Mouse (Mus musculus) spleen, postnatal 10 days (tissue): ENCODE data around the gene Ubxn4.
"Not testable (repeated sequence)": the region's sequence is repeated elsewhere in the genome, so short reads cannot be mapped to it uniquely, and the experiment has no call there.

Source experiments
- DNase-seq, 2 experiments: peaks; one replicate each; pipeline ENCODE4 v3.0.0; 2021 to 2022; ENCODE audit warnings: low spot score in 2 of 2

Ubxn4 gene

DNA sequence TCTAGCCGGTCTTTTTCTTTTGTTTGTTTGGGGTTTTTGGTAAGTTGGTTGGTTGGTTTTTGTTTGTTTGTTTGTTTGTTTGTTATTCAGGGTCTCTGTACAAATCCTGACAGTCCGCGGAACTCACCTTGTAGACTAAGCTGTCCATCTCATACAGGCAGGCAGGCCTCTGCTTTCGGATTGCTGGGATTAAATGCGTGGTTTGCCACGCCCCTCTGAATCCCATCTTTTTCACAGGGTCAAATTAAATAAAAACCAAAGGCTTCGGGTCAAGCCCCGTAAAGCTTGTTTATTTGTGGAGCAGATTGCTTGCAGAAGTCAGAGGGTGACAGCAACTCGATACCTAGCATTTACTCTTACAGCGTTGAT lies at the start of gene Ubxn4:
Gene Ubxn4, plus strand, starts transcription at position 338 of the 369 bp plus-strand sequence.
- peak in 1 of 2 experiments; percentile 19 for DNase-seq

- DNase-seq, result no peak
Measured at GRCm38 (mm10) chr1:128194011-128194410, 49.8 kb upstream of the Ubxn4 start.

DNA sequence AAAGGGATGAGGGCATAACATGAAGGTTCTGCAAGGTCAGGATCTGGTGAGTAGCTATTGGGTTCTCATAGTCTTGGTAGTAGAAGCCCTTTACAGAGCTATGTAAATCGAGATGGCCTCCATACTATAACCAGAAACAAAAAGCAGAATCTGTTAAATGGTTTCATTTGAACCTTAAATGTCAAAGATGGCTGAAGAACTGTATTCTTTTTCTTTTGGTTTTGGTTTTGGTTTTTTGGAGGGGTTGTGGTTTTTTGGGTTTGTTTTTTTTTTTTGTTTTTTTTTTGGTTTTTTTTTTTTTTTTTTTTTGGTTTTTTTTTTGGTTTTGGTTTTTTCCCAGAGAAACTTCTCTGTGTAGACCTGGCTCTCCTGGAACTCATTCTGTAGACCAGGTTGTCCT lies 46.4 kb upstream of the Ubxn4 start:
- DNase-seq, result no peak

DNA sequence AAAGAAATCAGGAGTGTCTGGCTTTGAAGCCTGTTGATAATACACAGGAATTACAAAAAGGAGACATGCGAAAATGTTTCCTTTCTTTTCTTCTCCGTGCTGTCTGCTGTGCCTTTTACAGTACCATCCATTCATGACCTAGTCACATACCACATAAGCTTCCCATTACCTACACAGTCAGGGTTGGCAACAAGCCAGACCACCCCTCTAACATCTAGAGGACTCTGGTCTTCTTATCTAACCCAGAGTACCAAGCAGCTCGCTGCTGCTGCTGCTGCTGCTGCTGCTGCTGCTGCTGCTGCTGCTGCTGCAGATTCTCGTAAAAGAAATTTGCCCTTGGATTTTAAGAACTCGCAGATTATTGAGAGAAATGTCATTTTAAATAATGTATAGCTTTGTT lies 30.5 kb upstream of the Ubxn4 start:
- DNase-seq, result peak in 1 of 2 experiments; percentile 15

DNA sequence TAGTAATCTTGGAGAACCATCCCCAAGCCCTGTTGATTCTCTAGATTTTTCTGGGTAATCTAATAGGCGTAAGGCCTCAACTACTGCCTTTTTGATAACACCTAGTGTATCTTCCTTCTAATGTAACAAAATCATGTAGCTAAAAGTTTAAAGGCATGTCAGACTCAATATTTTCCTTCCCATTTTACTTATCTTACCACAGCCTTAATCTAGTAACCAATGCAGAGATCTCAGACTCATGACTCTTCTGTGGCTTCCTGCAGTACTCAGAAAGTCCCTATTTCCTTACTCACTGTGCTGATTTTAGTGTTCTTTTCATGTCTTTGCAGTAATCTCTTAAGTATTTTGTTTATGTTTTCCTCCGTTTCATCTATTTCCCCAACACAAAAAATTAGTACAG lies 21.9 kb upstream of the Ubxn4 start:
- no peak for DNase-seq

- DNase-seq, result no peak
Measured at GRCm38 (mm10) chr1:128223304-128223703, 20.5 kb upstream of the Ubxn4 start.

DNA sequence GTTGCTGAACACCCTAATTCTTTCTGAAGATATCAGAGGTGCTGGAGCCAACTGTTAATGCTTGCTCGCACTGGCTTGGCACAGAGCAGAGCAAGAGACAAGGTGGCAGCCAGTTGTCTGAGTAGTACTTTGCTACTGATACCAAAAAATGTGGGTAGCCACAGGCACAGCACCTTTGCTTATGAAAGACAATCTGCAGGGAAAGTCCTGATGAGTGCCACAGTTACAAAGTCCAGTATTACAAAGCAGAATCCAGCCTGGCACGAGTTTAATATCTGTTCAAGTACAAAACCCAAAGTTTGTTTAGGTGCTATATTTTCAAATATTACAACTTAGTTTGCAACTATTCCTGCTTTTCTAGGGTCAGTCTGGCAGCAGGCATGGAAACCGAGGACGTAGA lies 8.6 kb upstream of the Ubxn4 start:
- DNase-seq, result no peak

GRCm38 (mm10) chr1:128243996-128244726 lies 397 bp downstream of the Ubxn4 start:
- peak; percentile 88 to 94 for DNase-seq

- DNase-seq, result peak in 1 of 2 experiments; percentile 53
Measured at GRCm38 (mm10) chr1:128244727-128245355, 1.1 kb downstream of the Ubxn4 start.

GRCm38 (mm10) chr1:128267061-128267460 lies 23.3 kb downstream of the Ubxn4 start:
- not testable (repeated sequence) for DNase-seq

GRCm38 (mm10) chr1:128270731-128271130 lies 27.0 kb downstream of the Ubxn4 start:
- DNase-seq, result no peak

DNA sequence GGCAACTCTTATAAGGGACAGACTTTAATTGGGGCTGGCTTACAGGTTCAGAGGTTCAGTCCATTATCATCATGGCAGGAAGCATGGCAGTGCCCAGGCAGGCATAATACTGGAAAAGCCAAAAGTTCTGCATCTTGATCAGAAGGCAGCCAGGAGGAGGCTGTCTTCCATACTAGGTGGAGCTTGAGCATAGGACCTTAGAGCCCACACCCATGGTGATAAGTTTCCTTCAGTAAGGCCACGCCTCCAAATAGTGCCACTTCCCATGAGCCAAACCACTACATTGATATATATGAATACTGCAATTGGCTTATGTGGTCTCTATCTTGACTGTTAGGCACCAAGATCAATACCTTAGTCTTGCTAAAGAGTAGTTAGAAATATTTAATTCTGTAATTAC lies 32.1 kb downstream of the Ubxn4 start:
- no peak for DNase-seq

DNA sequence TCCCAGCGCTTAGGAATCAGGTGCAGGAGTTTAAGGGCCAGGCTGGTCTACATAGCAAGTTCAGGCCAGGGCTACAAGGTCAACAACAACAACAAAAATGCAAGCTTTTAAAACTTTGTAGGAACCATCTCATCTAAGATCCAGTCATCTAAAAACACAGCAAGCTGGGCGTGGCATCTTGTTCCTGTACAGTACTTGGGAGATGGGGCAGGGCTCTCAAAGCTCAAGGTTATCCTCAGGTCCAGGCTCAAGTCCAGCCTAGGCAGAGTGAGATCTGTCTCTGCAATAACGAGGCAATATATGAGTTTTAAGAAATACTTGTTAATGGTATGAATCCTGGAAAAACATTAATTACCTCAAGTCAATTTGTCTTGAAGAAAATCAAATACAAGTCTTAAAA lies 34.8 kb downstream of the Ubxn4 start:
- no peak for DNase-seq

DNA sequence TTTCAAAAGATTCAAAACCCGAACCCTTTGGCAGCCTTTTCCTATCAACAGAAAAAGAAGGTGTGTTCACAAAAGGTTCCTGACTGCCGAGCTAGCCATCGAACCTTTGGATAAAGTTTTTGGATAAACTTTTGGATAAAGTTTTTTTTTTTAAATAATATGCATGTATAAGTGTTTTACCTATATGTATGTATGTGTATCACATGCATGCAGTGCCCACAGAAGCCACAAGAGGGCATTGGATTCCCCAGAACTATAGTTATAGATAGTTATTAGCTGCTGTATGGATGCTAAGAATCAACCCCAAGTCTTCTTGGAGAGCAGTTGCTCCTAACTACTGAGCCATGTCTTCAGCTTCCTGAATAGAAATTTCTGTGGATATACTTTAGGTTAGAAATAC lies 38.0 kb downstream of the Ubxn4 start:
- peak in 1 of 2 experiments; percentile 41 for DNase-seq

DNA sequence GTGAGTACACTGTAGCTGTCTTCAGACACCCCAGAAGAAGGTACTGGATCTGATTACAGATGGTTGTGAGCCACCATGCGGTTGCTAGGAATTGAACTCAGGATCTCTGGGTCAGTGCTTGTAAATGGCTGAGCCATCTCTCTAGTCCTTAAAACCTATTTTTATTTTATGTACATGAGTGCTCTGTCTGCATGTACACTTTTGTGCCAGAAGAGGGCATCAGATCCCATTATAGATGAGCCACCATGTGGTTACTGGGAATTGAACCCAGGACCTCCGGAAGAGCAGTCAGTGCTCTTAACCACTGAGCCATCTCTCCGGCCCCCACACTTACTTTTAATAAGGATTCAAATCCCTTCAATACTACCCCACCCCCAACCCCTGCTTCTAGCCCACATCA lies 39.2 kb downstream of the Ubxn4 start:
- DNase-seq, result no peak

GRCm38 (mm10) chr1:128284157-128284690 lies 40.5 kb downstream of the Ubxn4 start:
- no peak for DNase-seq

DNA sequence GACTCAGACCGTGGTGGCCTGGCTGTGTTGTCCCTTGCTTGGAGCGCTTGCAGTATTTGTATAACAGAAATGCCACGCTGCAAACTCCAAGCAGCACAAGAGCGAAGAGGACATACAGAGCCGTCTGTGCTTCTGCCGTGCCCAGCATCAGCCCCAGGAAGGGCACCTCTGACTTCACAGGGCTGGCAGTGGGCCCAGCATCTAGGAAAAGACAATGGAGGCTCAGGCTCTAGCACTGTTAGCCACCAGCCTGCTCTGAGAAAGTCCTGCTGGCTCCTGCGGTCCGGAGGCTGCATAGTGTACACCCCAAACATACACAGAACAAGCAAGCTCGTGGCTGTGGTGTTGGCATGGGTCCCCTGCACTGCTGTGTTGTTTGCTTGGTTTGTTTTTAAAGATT lies 41.4 kb downstream of the Ubxn4 start:
- DNase-seq, result no peak

- DNase-seq, result no peak
Measured at GRCm38 (mm10) chr1:128290295-128290694, 46.5 kb downstream of the Ubxn4 start.

GRCm38 (mm10) chr1:128293524-128293923 lies 49.8 kb downstream of the Ubxn4 start:
- DNase-seq, result no peak

GRCm38 (mm10) chr1:128295296-128295695 lies 51.5 kb downstream of the Ubxn4 start:
- no peak for DNase-seq

DNA sequence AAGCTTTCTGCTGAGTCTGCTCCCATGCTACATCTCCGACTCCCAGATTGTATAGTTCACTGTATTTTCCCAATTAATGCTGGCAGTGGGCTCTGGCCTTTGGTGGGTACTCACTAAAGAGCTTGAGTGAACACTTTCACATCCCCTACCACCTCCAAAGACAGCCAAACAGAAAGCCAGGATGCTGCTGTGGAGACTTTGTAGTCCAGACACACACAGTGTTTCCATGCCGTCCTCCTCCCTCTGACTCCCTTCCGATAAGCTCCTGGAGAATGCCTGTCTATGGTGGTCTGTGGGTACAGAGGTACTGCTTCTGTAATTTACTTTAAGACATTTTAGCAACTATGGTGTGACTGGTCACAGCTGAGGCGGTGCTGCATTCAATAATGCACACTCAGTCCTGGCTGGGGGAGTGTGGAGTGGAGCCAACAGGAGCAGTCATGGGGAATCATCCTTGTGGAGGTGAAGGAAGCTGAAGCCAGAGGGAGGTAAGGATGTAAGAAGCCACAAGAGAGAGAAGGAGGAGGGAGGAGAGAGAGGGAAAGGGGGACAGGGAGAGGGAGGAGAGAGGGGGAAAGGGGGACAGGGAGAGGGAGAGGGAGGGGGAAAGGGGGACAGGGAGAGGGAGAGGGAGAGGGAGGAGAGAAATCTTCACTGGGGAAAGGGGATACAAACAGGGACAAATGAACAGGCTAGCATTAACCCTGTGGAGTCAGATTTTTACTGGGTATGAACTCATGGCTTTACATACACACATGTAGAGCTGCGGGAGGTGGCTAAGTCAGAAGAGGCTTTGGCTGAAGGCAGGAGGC lies 52.2 kb downstream of the Ubxn4 start:
- no peak for DNase-seq

GRCm38 (mm10) chr1:128303900-128304299 lies 60.1 kb downstream of the Ubxn4 start:
- DNase-seq, result no peak
